Mouse (Mus musculus): Measurements from ENCODE around the gene Diras2.

The Diras2 gene

DNA sequence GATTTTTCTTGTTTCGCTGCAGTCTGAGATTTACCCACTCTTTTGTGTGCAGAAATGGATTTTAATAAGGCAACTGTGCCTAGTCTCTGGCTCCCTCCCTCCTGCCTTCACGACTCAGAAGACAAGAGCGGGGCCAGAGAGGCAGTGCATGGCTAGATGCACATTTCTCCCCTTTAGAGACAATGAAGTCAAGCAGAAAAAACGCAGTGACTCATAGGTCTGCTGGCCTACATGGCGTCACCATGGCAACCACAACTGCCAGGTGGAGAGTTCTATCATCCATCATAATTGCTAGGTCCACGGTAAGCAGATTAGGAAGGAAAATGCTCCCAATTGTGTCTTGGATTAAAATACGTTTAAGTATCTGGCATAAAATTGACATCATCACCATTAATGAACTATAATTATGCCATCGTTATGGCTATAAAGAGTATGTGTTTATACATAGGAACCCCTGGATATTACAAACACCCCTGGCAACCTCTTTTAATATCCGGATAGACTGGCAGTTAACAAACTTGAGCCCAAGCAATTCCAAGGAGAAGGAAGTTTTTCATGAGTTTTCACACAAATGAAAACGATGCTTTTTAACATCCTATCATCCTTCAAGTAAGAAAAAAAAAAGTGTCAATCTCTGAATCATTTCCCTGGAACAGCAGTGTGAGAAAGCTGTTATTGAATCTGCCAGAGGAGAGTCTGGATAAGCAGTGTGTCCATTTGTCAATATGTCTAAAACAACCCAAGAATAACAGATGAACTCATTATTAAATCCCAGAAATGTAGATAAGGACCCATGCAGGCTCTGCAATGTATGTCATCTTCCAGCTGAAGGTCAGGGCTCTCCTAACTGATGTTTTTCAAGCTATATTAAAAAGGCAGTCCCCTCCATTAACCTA is 61.0 kb downstream of the Diras2 start:
- DNase-seq (ENCODE audit: low read depth, low spot score) = no peak

DNA sequence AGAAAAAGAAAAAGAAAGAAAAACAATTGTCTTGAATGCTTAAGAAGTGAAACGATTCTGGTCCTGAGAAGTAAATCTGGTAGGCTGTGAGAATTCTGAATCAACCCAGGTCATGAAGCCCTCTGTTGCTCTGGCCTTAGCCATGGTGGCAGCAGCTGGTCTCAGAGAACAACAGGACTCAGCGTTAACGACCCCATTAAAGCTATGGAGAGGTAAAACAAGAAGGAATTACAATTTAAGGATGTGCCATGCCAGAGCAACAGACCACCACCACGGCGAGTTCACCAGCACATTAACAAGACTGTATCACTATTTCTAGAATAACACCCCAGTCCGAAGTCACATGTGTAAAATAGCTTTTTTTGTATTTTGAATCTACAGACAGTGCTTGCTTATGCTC is 65.9 kb downstream of the Diras2 start:
- DNase-seq (ENCODE audit: low read depth, low spot score) = no peak

DNA sequence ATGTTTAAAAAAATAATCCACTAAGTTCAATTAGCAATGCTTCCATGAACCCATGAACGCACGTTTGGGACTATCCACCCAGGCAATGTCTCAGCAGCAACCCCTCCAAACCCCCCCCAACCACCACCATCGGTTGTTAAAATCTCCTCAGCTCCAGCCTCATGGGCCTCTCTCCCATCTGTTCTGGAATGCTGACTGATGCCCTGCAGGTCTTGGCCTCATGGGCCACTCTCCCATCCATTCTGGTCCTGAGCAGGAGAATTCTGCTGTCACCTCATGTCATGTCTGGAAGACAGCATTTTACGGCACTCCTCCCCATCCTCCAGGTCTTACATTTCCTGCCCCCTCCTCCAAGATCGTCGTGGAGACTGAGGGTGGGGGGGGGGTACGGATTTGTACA is 71.1 kb downstream of the Diras2 start:
- no peak for DNase-seq (ENCODE audit: low read depth, low spot score)

GRCm38 (mm10) chr13:52457889-52458324 is 73.2 kb downstream of the Diras2 start:
- DNase-seq (ENCODE audit: low read depth, low spot score) = no peak

DNA sequence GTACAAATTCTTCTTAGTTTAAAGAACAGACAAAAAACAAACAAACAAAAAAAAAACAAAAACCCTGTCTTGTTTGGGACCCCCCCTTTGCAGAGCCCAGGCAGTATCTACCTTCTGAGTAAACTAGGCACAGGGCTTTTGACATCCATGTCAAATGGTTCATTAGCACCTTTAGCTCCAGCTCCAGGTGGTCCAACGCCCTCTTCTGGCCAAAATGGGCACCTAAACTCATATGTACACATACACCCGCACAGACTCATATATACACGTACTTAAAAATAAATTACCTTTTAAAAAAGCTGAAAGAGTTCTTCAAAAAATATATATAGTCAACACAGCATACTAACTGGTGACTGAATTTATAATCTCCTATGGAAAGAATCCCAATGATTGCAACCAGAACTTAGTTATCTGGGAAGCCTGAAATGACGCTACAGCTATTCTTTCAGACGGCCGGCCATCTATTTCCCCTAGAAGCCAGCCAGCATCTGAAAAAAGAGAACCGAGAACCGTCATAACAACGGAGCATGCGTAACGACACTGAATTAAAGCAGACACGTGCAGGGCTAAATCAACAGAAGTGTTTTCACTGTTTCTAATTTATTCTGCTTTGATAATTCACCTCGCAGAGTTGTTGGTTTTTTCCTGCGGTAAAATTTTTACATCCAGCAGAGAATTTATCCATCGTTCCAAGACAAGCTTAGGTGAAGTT is 73.7 kb downstream of the Diras2 start:
- DNase-seq (ENCODE audit: low read depth, low spot score) = no peak

- no peak for DNase-seq (ENCODE audit: low read depth, low spot score)
Measured at GRCm38 (mm10) chr13:52455329-52455728, 75.8 kb downstream of the Diras2 start.

DNA sequence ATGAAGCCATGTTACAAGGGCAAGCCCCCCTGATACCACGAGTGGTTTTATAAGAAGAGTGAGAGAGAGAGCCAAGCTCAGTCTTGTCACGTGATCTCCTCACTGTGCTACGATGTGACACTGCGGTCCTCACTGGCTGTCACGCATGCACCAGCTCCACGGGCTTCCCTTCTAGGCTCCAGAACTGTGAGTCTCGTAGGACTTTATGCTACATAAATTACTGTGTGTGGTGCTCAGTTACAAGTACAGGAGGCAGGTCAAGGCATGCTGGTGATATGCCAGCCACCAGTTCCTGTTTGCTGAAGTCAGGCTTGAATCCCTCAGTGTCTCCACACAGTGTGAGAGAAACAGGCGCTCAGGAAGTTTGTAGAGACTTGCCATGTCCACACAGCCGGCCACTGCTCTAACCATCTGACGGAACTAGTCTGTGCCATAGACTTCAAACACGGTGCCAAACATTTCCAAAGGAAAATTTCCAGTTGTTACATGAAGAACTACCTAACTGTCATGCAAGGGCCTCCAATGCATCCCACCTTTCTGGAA is 76.3 kb downstream of the Diras2 start:
- no peak for DNase-seq (ENCODE audit: low read depth, low spot score)

All from c-Kit-negative CD71-positive TER-119-positive erythroid progenitor cells, embryonic 14.5 days (primary cell).